Mouse (Mus musculus) 3T3-L1 (cell line): ENCODE results near the gene Gm13288.
"Not testable (repeated sequence)": the region's sequence is repeated elsewhere in the genome, so short reads cannot be mapped to it uniquely, and the experiment has no call there.

ENCODE experiments used
- DNase-seq: peaks from one replicate; pipeline ENCODE4 v3.0.0-alpha.2; 2015; ENCODE audit warnings: low read depth, low spot score

The Gm13288 gene

DNA sequence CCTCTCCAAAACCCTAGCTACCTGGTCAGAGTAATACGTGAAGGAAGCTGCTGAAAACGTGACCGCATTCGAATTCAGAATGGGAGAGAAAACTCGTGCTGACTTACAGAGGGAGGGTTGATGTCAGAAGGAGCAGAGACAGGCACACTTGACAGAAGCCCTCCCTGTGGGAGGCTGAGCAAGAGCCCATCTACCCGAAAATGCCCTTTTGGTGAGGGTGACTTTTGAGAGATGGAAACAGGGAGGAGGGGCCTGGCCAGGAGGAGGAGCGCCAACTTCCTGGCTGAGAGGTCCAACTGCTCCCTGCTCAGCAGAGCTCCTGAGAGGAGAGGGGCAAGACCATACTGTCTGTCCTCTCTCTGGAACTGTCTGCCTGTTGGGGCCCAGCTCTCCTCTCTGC, 6.0 kb upstream of the Gm13288 start, which contains the start of gene Gm13285:
TSS of gene Gm13285 (plus strand) at position 301 of the 400 bp plus-strand sequence.
- DNase-seq, result not testable (repeated sequence)

- not testable (repeated sequence) for DNase-seq
Measured at GRCm38 (mm10) chr4:88802954-88803353, 2.4 kb upstream of the Gm13288 start, which contains the start of gene Gm13287. Gm13287 (plus strand) TSS chr4:88803254.

GRCm38 (mm10) chr4:88805761-88806160, 430 bp downstream of the Gm13288 start:
- not testable (repeated sequence) for DNase-seq

GRCm38 (mm10) chr4:88815928-88816327, 10.6 kb downstream of the Gm13288 start, which contains the start of gene Ifna7:
Ifna7 (plus strand) TSS chr4:88816228.
- no peak for DNase-seq

DNA sequence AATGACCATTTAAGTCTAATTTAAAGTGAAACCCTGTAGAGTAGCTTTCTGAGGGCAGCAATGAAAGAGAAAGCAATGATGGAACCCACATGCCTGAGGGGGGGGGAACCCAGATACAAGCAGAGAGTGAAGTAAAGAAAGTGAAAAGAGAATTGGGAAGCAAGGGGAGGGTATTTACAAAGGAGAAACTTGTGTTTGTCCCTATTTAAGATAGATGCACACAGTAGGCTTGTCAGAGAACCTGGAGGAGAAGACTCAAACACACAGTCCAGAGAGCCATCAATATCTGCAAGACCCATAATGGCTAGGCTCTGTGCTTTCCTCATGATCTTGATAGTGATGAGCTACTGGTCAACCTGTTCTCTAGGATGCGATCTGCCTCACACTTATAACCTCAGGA, 14.3 kb downstream of the Gm13288 start, which contains the start of gene Ifna11:
TSS of gene Ifna11 (plus strand) at position 301 of the 400 bp plus-strand sequence.
- no peak for DNase-seq

DNA sequence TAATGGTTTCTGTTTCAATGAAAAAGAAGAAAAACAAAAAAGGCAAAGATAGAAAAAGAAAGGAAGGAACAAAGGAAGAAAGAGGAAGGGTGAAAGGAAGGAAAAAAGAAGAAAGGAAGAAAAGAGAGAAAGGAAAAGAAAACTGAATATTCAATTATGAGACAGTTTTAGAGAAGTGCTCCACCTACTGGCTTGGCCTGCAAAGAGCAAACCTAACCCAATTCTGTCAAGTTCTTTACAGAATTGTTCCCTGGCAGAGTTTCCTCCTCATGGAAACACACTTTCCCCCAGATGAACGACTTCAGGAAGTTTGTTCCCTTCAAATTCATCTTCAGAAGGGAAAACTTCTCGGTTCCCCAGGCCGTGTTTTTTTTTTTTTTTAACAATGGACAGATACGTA, 17.7 kb downstream of the Gm13288 start:
- DNase-seq, result peak; percentile 36

DNA sequence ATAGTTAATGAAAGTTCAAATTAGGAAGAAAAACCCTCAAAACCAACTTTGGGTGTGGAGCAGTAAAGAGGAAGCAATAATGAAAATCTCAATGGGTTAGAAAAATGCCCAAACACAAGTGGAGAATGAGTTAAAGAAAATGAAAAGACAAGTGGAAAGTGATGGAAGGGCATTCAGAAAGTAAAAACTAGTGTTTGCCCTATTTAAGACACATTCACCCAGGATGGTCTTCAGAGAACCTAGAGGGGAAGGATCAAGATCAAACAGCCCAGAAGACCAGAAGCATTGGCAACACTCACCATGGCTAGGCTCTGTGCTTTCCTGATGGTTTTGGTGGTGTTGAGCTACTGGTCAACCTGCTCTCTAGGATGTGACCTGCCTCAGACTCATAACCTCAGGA, 21.8 kb downstream of the Gm13288 start, which contains the start of gene Ifna6:
TSS of gene Ifna6 (plus strand) at position 301 of the 400 bp plus-strand sequence.
- DNase-seq, result not testable (repeated sequence)

- DNase-seq, result peak; percentile 69
Measured at GRCm38 (mm10) chr4:88830523-88830922, 25.2 kb downstream of the Gm13288 start.

DNA sequence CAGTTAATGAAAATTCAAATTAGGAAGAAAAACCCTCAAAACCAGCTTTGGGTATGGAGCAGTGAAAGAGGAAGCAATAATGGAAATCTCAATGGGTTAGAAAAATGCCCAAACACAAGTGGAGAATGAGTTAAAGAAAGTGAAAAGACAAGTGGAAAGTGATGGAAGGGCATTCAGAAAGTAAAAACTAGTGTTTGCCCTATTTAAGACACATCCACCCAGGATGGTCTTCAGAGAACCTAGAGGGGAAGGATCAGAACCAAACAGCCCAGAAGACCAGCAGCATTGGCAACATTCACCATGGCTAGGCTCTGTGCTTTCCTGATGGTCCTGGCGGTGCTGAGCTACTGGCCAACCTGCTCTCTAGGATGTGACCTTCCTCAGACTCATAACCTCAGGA, 29.9 kb downstream of the Gm13288 start, which contains the start of gene Ifna5:
TSS of gene Ifna5 (plus strand) at position 301 of the 400 bp plus-strand sequence.
- not testable (repeated sequence) for DNase-seq

DNA sequence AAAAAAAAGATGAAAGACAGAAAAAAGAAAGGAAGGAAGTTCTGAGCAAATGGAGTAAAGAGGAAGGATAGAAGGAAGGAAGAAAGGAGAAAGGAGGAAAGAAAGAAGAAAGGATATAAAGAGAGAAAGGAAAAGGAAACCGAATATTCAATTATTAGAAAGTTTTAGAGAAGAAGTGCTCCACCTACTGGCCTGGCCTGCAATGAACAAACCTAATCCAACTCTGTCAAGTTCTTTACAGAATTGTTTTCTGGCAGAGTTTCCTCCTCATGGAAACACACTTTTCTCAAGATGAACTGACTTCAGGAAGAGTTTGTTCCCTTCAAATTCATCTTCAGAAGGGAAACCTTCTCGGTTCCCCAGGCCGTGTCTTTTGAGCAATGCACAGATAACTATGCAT, 33.5 kb downstream of the Gm13288 start:
- DNase-seq, result peak; percentile 55

- no peak for DNase-seq
Measured at GRCm38 (mm10) chr4:88840058-88840457, 34.7 kb downstream of the Gm13288 start.

DNA sequence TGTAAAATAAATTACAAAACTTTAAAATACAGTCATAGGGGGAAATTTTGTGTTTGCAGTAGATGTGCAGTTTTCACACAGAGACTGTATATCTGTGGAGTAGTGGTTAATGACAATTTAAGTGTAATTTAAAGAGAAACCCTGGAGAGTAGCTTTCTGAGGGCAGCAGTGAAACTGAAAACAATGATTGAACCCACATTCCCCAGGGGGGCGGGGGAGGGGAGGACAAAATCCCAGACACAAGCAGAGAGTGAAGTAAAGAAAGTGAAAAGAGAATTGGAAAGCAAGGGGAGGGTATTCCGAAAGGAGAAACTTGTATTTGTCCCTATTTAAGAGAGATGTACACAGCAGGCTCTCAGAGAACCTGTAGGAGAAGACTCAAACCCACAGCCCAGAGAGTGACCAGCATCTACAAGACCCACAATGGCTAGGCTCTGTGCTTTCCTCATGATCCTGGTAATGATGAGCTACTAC, 36.1 kb downstream of the Gm13288 start, which contains the start of gene Ifna4:
TSS of gene Ifna4 (plus strand) at position 424 of the 474 bp plus-strand sequence.
- no peak for DNase-seq

DNA sequence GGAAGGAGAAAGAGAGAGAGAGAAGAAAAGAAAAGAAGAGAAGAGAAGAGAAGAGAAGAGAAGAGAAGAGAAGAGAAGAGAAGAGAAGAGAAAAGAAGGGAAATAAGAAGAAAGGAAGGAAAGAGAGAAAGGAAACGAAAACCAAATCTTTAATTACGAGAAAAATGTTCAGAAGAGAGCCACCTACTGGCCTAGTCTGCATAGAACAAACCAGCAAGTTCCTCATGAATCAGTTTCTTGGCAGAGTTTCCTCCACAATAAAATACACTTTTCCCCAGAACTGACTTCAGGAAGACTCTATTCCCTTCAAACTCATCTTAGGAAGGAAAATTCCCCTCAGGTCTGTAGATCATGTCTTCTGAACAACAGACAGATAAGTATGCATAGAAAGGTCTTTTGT, 40.0 kb downstream of the Gm13288 start:
- DNase-seq, result peak; percentile 56

DNA sequence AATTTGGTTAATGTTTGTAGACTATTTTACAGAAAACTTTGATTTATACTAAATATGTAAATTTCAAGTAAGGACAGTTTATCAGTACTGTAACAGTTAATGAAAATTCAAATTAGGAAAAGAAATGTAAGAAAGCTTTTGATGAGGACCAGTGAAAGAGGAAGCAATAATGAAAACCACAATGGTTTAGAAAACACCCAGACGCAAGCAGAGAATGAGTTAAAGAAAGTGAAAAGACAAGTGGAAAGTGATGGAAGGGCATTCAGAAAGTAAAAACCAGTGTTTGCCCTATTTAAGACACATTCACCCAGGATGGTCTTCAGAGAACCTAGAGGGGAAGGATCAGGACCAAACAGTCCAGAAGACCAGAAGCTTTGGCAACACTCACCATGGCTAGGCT, 44.4 kb downstream of the Gm13288 start, which contains the start of gene Ifna1:
TSS of gene Ifna1 (plus strand) at position 390 of the 400 bp plus-strand sequence.
- no peak for DNase-seq

- DNase-seq, result no peak
Measured at GRCm38 (mm10) chr4:88851026-88851763, 45.9 kb downstream of the Gm13288 start.
